Mouse (Mus musculus) hindbrain, embryonic 11.5 days (tissue): ENCODE data around the gene Spag16. TPM values are rescaled to one million over a fixed set of nuclear protein-coding genes. Genes with fewer than 3 reads are reported as not detected.
A peak's percentile ranks its signal among the peaks of the same experiment; 100 is the strongest.

Experiments
- ATAC-seq: fragments of 200-750 bp; cut with Nextera tagmentation; 2 replicates; pipeline ENCODE4 v1.8.0; 2017; ENCODE audit warnings: mild to moderate bottlenecking, moderate TSS enrichment, moderate library complexity; ENCODE audit not compliant: low FRiP score
- DNase-seq: peaks from one replicate; pipeline ENCODE4 v3.0.0-alpha.2; 2015; ENCODE audit warnings: low spot score
- H3K27ac ChIP-seq: fragments of 300-500 bp; sonication (generic); 2 replicates; pipeline ENCODE4 v1.5.1; 2014; ENCODE audit warnings: mild to moderate bottlenecking, low read depth, low read length
- H3K27me3 ChIP-seq: fragments of 300-500 bp; sonication (generic); 2 replicates; pipeline ENCODE4 v1.6.1; 2014; ENCODE audit warnings: mild to moderate bottlenecking, low read length, moderate library complexity, mixed read lengths; ENCODE audit not compliant: control insufficient read depth, insufficient read depth
- H3K36me3 ChIP-seq: fragments of 300-500 bp; sonication (generic); 2 replicates; pipeline ENCODE4 v1.6.1; 2014; ENCODE audit warnings: mild to moderate bottlenecking, low read length, moderate library complexity, mixed read lengths; ENCODE audit not compliant: control insufficient read depth, insufficient read depth
- H3K4me1 ChIP-seq: fragments of 300-500 bp; sonication (generic); replicated peaks from 2 replicates; pipeline ENCODE4 v1.6.1; 2014; ENCODE audit warnings: low read length, mixed read lengths; ENCODE audit not compliant: control insufficient read depth, insufficient read depth
- H3K4me2 ChIP-seq: fragments of 300-500 bp; sonication (generic); replicated peaks from 2 replicates; pipeline ENCODE4 v1.6.1; 2014; ENCODE audit warnings: mild to moderate bottlenecking, low read depth, low read length
- H3K4me3 ChIP-seq: fragments of 300-500 bp; sonication (generic); 2 replicates; pipeline ENCODE4 v1.5.1; 2014; ENCODE audit warnings: low read depth, low read length
- H3K9ac ChIP-seq: fragments of 300-500 bp; sonication (generic); 2 replicates; pipeline ENCODE4 v1.6.1; 2014; ENCODE audit warnings: low read depth, low read length
- H3K9me3 ChIP-seq: fragments of 300-500 bp; sonication (generic); 2 replicates; pipeline ENCODE4 v1.6.1; 2016; ENCODE audit warnings: low read length; ENCODE audit not compliant: control insufficient read depth
- WGBS: fragments of 180-500 bp; shearing (Covaris S2); extraction: QIAGEN DNeasy Blood & Tissue Kit; methylation state at CpG from one replicate; pipeline ENCODE4 v1.1.7; 2014; 5-methylcytosine and 5-hydroxymethylcytosine counted together
- polyA plus RNA-seq: library from polyadenylated mRNA; unstranded; fragments of >200 nt; fragmentation: Nextera tagmentation; extraction: Ambion mirVana; gene quantifications from 2 replicates; pipeline ENCODE4 v1.2.1, GENCODE M21; 2014

Spag16 gene
- polyA plus RNA-seq, 1 experiment from 2014 or later, result 3.9 TPM

DNA sequence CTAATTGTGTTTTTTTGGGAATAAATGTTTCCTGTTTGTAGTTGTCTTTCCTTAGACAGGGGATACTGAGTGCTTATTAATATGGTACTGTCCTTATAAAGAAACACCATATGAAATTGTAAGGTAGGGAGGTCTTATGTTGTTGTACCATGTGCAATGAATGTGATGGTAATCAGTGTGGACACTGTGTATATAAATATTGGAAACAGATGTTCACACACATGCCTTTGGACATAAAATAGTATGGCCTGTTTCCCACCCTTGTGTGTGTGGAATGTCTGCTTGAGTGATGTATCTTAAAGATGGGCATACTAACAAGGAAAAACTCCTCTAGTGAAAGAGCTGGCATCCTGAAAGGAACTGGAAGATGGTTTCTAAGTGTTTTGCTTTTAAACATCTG lies 692.1 kb downstream of the Spag16 start:
- no peak for ATAC-seq
- H3K9me3 ChIP-seq, result no peaks in the 10 kb centered on the region

DNA sequence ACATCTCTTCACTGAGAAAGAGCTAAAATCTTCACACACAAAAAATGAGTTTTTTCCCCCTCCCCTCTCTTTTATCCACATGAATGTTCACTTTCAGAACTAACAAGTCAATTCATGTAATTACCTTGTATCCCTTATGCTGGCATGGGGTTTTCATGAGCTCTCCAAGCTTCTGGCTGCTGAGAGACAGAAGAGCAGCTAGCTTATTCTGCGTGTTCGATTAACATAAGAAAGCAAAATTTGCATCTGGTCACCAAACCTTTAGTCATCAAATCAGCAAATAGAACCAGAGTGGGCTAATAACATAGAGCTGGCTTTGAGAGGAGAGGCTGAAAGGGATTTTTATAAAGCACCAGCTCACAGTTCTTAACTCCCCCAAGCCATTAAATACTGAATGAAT lies 700.4 kb downstream of the Spag16 start:
- Histone ChIP-seq H3K9me3 (no peaks in the 10 kb centered on the region), H3K4me3 (no peak overlapping the region), H3K9ac (no peak overlapping the region), H3K4me2 (no peak overlapping the region), H3K27me3 (no peaks in the 10 kb centered on the region), H3K4me1 (no peaks in the 10 kb centered on the region), H3K27ac (no peak overlapping the region), H3K36me3 (no peaks in the 10 kb centered on the region)
- no peak for DNase-seq
- 60% methylated on average over 2 of the region's 2 CpGs for WGBS
- ATAC-seq, result no peak

More for the DNA sequence above, 692.1 kb downstream of the Spag16 start:
- DNase-seq, result no peak
- no peak overlapping the region for H3K9ac ChIP-seq
- H3K27ac ChIP-seq, result no peak overlapping the region
- no peaks in the 10 kb centered on the region for H3K27me3 ChIP-seq
- H3K36me3 ChIP-seq, result no peaks in the 10 kb centered on the region
- no peak overlapping the region for H3K4me2 ChIP-seq
- H3K4me3 ChIP-seq, result no peak overlapping the region
- no peaks in the 10 kb centered on the region for H3K4me1 ChIP-seq

DNA sequence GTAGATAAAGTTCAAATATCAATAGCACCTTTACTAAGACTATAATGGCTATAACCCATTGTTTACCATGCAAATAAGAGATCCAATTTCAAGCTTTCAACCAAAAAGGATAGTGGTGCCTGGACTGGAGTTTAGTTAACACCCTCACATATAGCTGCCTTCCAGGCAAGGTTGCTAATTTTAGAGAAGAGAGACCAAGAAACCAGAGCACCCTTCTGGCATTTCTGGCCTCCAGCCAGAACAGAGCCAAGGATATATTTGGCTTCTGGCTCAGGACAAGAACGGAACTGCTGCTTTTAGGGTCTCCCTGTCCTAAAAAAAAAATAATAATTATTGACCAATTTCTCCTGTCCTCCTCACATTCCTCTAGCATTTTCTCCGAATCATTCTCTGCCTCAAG lies 703.0 kb downstream of the Spag16 start:
- no peak overlapping the region for H3K27ac ChIP-seq
- H3K4me3 ChIP-seq, result no peak overlapping the region
- H3K4me1 ChIP-seq, result no peaks in the 10 kb centered on the region
- no peak for ATAC-seq
- DNase-seq, result no peak
- no peaks in the 10 kb centered on the region for H3K36me3 ChIP-seq
- H3K27me3 ChIP-seq, result no peaks in the 10 kb centered on the region
- H3K9ac ChIP-seq, result no peak overlapping the region
- H3K9me3 ChIP-seq, result no peaks in the 10 kb centered on the region
- 89% methylated on average over 2 of the region's 2 CpGs for WGBS
- no peak overlapping the region for H3K4me2 ChIP-seq

DNA sequence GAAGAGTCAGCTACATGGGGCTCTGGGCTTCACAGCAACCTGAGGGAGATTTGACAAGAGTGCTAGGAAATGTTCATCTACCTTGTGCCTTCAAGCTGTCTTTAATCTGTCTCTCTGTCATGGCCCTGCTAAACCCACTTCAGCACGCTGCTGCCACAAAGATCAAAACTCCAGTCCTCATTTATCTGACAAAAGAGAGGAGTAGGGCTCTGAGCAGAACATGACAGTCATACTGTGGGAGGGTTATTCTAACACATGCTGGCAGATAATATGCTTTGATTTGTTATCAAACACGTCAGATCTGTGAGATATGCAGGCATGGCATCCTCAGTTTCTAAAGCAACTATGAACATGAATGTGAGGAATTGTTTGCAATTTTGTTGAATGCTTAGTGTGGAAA lies 725.1 kb downstream of the Spag16 start:
- no peak overlapping the region for H3K4me2 ChIP-seq
- no peaks in the 10 kb centered on the region for H3K9me3 ChIP-seq
- no peak overlapping the region for H3K9ac ChIP-seq
- no peak for DNase-seq
- no peak overlapping the region for H3K4me3 ChIP-seq
- no peak for ATAC-seq
- H3K27me3 ChIP-seq, result no peaks in the 10 kb centered on the region
- H3K27ac ChIP-seq, result no peak overlapping the region
- H3K4me1 ChIP-seq, result no peaks in the 10 kb centered on the region
- 76% methylated on average over 2 of the region's 2 CpGs for WGBS
- no peaks in the 10 kb centered on the region for H3K36me3 ChIP-seq

DNA sequence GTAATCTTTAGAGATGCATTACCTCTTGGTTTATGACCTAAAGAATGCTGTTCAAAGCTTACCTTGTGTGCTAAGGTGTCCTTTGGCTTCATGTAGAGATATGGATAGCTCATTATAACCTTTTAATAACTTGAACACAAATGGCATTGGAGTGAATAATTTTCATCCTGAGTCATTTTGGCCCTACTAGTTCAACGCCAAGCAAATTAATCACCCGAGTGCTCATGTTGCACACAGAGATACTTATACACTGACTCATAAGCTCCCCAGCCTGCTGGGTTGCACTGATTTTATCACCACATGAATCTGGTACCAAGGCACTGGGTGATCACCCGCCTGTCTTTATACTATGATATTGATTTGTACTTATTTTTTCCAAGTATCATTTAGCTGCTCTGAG lies 795.0 kb downstream of the Spag16 start:
- DNase-seq (no peak), ATAC-seq (no peak)
- WGBS, result 95% methylated on average over 3 of the region's 3 CpGs
- Histone ChIP-seq H3K9me3 (no peaks in the 10 kb centered on the region), H3K27ac (no peak overlapping the region), H3K4me3 (no peak overlapping the region), H3K9ac (no peak overlapping the region), H3K4me2 (no peak overlapping the region), H3K27me3 (no peaks in the 10 kb centered on the region), H3K4me1 (no peaks in the 10 kb centered on the region), H3K36me3 (no peaks in the 10 kb centered on the region)

DNA sequence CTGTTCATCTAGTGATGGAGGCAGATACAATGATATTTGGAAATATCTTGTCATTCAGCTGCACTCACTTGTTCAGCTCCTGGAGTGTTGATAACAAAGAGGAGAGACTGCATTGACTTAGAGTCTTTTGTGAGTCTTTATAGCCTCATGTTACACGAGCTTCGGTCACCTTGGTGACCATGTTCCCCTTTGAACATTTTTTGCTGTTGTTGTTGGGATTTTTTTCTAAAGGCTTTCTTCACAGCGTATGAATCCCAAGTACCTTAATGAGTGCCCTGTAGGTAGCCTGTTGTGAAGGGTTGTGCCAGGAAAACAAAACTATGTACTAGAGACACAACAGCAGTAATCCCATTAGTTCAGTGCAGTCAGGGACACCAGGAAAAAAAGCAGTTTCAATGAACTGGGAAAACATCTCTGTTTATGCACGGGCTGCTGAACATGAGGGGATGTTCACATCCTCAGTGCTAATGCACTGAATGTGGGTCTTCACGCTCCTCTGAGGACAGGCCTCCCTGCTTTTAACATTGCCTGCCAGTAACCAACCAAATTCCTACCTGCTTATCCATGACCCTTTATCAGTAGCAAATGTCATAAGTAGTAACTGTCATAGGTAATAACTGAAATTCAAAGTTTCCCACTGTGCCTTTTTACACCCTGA lies 798.2 kb downstream of the Spag16 start:
- no peaks in the 10 kb centered on the region for H3K27me3 ChIP-seq
- peak; percentile 25 for DNase-seq
- peak; percentile 74 for ATAC-seq
- H3K36me3 ChIP-seq, result no peaks in the 10 kb centered on the region
- H3K4me2 ChIP-seq, result no peak overlapping the region
- no peaks in the 10 kb centered on the region for H3K9me3 ChIP-seq
- no peak overlapping the region for H3K9ac ChIP-seq
- 25% methylated on average over 5 of the region's 5 CpGs for WGBS
- no peak overlapping the region for H3K27ac ChIP-seq
- H3K4me1 ChIP-seq, result no peaks in the 10 kb centered on the region
- H3K4me3 ChIP-seq, result no peak overlapping the region

DNA sequence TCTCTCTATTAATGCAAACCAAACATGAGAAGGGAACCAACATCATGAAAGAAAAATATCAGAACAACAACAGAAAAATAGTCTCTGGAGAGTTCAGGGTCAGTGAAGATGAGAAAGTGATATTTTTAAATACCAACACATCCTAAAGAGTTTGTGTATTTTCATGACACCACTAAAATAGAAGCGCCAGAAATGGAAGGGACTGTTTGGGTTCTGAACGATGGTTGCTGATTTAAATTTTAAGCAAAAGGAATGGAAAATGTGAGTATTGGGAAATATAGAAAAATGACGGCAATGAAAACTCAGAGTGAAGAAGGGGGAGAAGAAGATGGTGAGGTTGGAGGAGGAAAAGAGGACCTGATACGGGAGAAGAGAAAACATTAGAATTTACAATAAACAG lies 825.9 kb downstream of the Spag16 start:
- H3K27ac ChIP-seq, result no peak overlapping the region
- H3K27me3 ChIP-seq, result no peaks in the 10 kb centered on the region
- no peaks in the 10 kb centered on the region for H3K36me3 ChIP-seq
- H3K9me3 ChIP-seq, result no peaks in the 10 kb centered on the region
- DNase-seq, result no peak
- H3K9ac ChIP-seq, result no peak overlapping the region
- no peaks in the 10 kb centered on the region for H3K4me1 ChIP-seq
- no peak for ATAC-seq
- WGBS, result 92% methylated on average over 4 of the region's 4 CpGs
- no peak overlapping the region for H3K4me3 ChIP-seq
- H3K4me2 ChIP-seq, result no peak overlapping the region

DNA sequence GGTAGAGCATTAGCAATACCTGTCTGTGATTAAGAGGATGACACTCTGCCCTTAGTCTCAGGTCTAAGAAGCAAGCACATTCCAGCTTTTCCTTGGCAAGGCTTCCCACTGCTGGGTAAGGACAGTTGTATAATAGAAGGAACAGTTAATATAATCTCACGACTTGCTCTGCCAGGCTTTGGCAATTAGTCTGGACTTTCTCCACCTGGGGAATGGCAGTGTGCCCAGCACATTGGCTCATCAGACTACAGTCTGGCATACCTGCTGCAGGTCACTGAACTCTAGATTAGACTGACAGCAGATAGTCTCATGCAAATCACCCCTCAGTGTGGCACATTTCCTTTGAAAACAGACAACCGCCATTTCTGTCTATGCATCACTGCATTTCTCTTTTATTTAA lies 865.8 kb downstream of the Spag16 start:
- DNase-seq (no peak), ATAC-seq (no peak)
- no peak overlapping the region for H3K4me3 ChIP-seq
- H3K4me2 ChIP-seq, result no peak overlapping the region
- no peak overlapping the region for H3K9ac ChIP-seq
- no peaks in the 10 kb centered on the region for H3K4me1 ChIP-seq
- no peaks in the 10 kb centered on the region for H3K27me3 ChIP-seq
- no peaks in the 10 kb centered on the region for H3K36me3 ChIP-seq
- 88% methylated on average over 2 of the region's 2 CpGs for WGBS
- no peak overlapping the region for H3K27ac ChIP-seq
- no peaks in the 10 kb centered on the region for H3K9me3 ChIP-seq

DNA sequence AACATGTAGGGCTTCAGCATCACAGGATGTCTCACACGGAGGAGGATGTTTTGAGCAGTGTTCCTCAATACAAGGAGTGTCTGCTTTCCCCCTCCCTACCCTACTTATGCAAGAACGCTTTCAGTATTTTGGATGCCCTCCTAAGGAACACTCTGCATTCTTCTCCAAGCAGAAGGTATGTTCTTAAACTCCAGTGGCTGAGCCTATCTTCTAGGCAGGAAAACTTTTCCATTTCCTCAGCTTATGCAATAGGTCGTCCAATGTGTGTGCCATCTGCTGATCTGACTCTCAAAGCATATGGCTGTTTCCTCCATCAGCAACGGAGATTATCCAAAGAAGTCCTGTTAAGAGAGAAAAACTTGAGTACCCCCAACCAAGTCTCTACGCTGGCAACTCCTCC lies 873.5 kb downstream of the Spag16 start:
- 82% methylated on average over 5 of the region's 5 CpGs for WGBS
- Histone ChIP-seq H3K9me3 (no peaks in the 10 kb centered on the region), H3K4me1 (no peaks in the 10 kb centered on the region), H3K36me3 (no peaks in the 10 kb centered on the region), H3K27ac (no peak overlapping the region), H3K4me2 (no peak overlapping the region), H3K9ac (no peak overlapping the region), H3K27me3 (no peaks in the 10 kb centered on the region), H3K4me3 (no peak overlapping the region)
- ATAC-seq (no peak), DNase-seq (no peak)
